Mouse (Mus musculus): ENCODE results near the gene Napepld. TPM values are rescaled to one million over a fixed set of nuclear protein-coding genes. Genes with fewer than 3 reads are reported as not detected.

Napepld gene
- polyA plus RNA-seq (2012; rRNA removed), result 8.2 and 13.7 TPM in 2 replicates

GRCm38 (mm10) chr5:21701351-21702008, at the start of gene Napepld:
TSS of gene Napepld (minus strand) at chr5:21701396.

GRCm38 (mm10) chr5:21736956-21737585, 35.9 kb upstream of the Napepld start, which contains the start of gene Pmpcb:
TSS of gene Pmpcb (plus strand) at chr5:21737141.

GRCm38 (mm10) chr5:21645439-21646132, 55.6 kb downstream of the Napepld start, which contains the start of the genes Fbxl13 and Armc10:
TSS of gene Fbxl13 (minus strand) at chr5:21645634.
TSS of gene Armc10 (plus strand) at chr5:21645813.

Other genes starting within 250 kb of the Napepld start
- gene Lrrc17, start 157.8 kb downstream of the Napepld start, polyA plus RNA-seq (2012; rRNA removed), result 13.7 and 24.0 TPM in 2 replicates
- gene Fbxl13, start 55.8 kb downstream of the Napepld start, polyA plus RNA-seq (2012; rRNA removed), result 0.31 and 0.35 TPM in 2 replicates
- 95.8 and 116 TPM in 2 replicates for gene Armc10, start 55.6 kb downstream of the Napepld start, polyA plus RNA-seq (2012; rRNA removed)
- gene Pmpcb, start 35.7 kb upstream of the Napepld start, polyA plus RNA-seq (2012; rRNA removed), result 94.1 and 95.7 TPM in 2 replicates
- 49.9 and 70.9 TPM in 2 replicates for gene Dnajc2, start 83.9 kb upstream of the Napepld start, polyA plus RNA-seq (2012; rRNA removed)
- gene Psmc2, start 83.9 kb upstream of the Napepld start, polyA plus RNA-seq (2012; rRNA removed), result 140 and 147 TPM in 2 replicates
- 0.04 and 0.06 TPM in 2 replicates for gene Slc26a5, start 164.2 kb upstream of the Napepld start, polyA plus RNA-seq (2012; rRNA removed)